8 mouse cellular contexts compared by ENCODE assay signal in genomic region chr13:34163304-34163975, GRCm38 (mm10). TPM values are rescaled to one million over a fixed set of nuclear protein-coding genes. Genes with fewer than 3 reads are reported as not detected.
DNase-seq lines count a peak whose midpoint lies in the region; ATAC-seq and TF ChIP-seq lines count a peak whose summit lies in the region.

No protein-coding gene starts in this region.

- H3K27me3 ChIP-seq in cerebellum, adult 2 months (ENCODE audit: control insufficient read depth, insufficient read depth, low read length): no peaks in the 10 kb centered on the region
- no peaks in the 10 kb centered on the region for H3K27me3 ChIP-seq in limb, embryonic 12.5 days
- H3K27me3 ChIP-seq in stomach, embryonic 14.5 days (ENCODE audit: control insufficient read depth, insufficient read depth, low read length): no peaks in the 10 kb centered on the region

- TF ChIP-seq CTCF in cerebellum, adult 2 months (IDR thresholded peaks at IDR 0.05; ENCODE audit: borderline replicate concordance, insufficient read depth, low read depth, low read length): no peak

- H3K9ac ChIP-seq in limb, embryonic 12.5 days (replicated peaks): peak overlapping the region; percentile 63; the same call in 1 of the 2 replicates
- peak overlapping the region; percentile 45; the same call in 1 of the 2 replicates for H3K9ac ChIP-seq in stomach, embryonic 14.5 days (replicated peaks; ENCODE audit: low read depth, low read length)

- peak overlapping the region; percentile 66 for H3K4me2 ChIP-seq in limb, embryonic 12.5 days
- peak overlapping the region; percentile 70 for H3K4me2 ChIP-seq in stomach, embryonic 14.5 days (replicated peaks; ENCODE audit: low read depth, low read length)

- no peaks in the 10 kb centered on the region for H3K9me3 ChIP-seq in limb, embryonic 12.5 days
- H3K9me3 ChIP-seq in stomach, embryonic 14.5 days (ENCODE audit: control insufficient read depth, low read depth, low read length): no peaks in the 10 kb centered on the region

- H3K36me3 ChIP-seq in limb, embryonic 12.5 days: peaks cover 10% of the 10 kb centered on the region
- H3K36me3 ChIP-seq in stomach, embryonic 14.5 days (ENCODE audit: control insufficient read depth, insufficient read depth, low read length): peaks cover 3% of the 10 kb centered on the region; the same call in 1 of the 2 replicates

- peak overlapping the region; percentile 73 for H3K4me3 ChIP-seq in cerebellum, adult 2 months (replicated peaks; ENCODE audit: insufficient read depth, low read depth, low read length)
- H3K4me3 ChIP-seq in limb, embryonic 12.5 days (replicated peaks): peak overlapping the region; percentile 69
- H3K4me3 ChIP-seq in stomach, embryonic 14.5 days (ENCODE audit: low read depth, low read length): peak overlapping the region; percentile 60

- H3K27ac ChIP-seq in cerebellum, adult 2 months (ENCODE audit: insufficient read depth, low read length): no peak overlapping the region
- H3K27ac ChIP-seq in limb, embryonic 12.5 days: peak overlapping the region; percentile 94
- peak overlapping the region; percentile 90 for H3K27ac ChIP-seq in stomach, embryonic 14.5 days (ENCODE audit: low read length)

- no peak for ATAC-seq in limb, embryonic 12.5 days (ENCODE audit: insufficient number of reproducible peaks, insufficient read depth, low FRiP score, low TSS enrichment, low read depth)
- ATAC-seq in stomach, embryonic 14.5 days (ENCODE audit: insufficient number of reproducible peaks, insufficient read depth, low FRiP score, low read depth): peak; percentile 72

- 26% methylated on average over 12 of the region's 12 CpGs for WGBS in cerebellum, adult 2 months
- WGBS in limb, embryonic 12.5 days: 44% methylated on average over 12 of the region's 12 CpGs
- WGBS in stomach, embryonic 14.5 days: 36% methylated on average over 12 of the region's 12 CpGs

- H3K4me1 ChIP-seq in cerebellum, adult 2 months (ENCODE audit: control insufficient read depth, insufficient read depth, low read length): no peaks in the 10 kb centered on the region
- H3K4me1 ChIP-seq in limb, embryonic 12.5 days (replicated peaks): peaks cover 11% of the 10 kb centered on the region
- peaks cover 10% of the 10 kb centered on the region; the same call in 1 of the 2 replicates for H3K4me1 ChIP-seq in stomach, embryonic 14.5 days (ENCODE audit: control insufficient read depth, insufficient read depth, low read length)

- no peak for TF ChIP-seq POLR2A in cerebellum, adult 2 months (IDR thresholded peaks at IDR 0.05; ENCODE audit: borderline replicate concordance, insufficient read depth, low read length)

- no peak for DNase-seq in cerebellum, adult 2 months
- no peak for DNase-seq in cerebellum, adult 11-12 months
- DNase-seq in right cerebral cortex, adult 18-20 months: peak; percentile 17
- no peak for DNase-seq in right cerebral cortex, postnatal 4 days
- no peak for DNase-seq in spleen, adult 12 weeks (ENCODE audit: low spot score)
- DNase-seq in embryo, embryonic 9.5 days (ENCODE audit: extremely low spot score): no peak

RNA-seq across cellular contexts. Expression of gene Psmg4, which starts 0.7 kb away (rescaled TPM):
- 45.3 and 48.3 TPM in 2 replicates for polyA plus RNA-seq in cerebellum, adult 2 months (2012; rRNA removed)
- 102 and 106 TPM in 2 replicates for polyA plus RNA-seq in limb, embryonic 12.5 days (2016; fragmentation: Nextera tagmentation; extraction: Ambion mirVana)
- 84.8 and 86.6 TPM in 2 replicates for polyA plus RNA-seq in stomach, embryonic 14.5 days (2014; fragmentation: Nextera tagmentation; extraction: Ambion mirVana)

RNA-seq across cellular contexts. Expression of gene Tubb2b, which starts 33.2 kb away (rescaled TPM):
- polyA plus RNA-seq in cerebellum, adult 2 months (2012; rRNA removed): 224 and 255 TPM in 2 replicates
- polyA plus RNA-seq in limb, embryonic 12.5 days (2016; fragmentation: Nextera tagmentation; extraction: Ambion mirVana): 25.6 and 27.1 TPM in 2 replicates
- 32.1 and 34.2 TPM in 2 replicates for polyA plus RNA-seq in stomach, embryonic 14.5 days (2014; fragmentation: Nextera tagmentation; extraction: Ambion mirVana)
